Mouse (Mus musculus) liver, embryonic 14.5 days (tissue): ENCODE measurements around the gene Nkain1.

Experiments
- CTCF ChIP-seq: IDR thresholded peaks from 2 replicates; pipeline ENCODE4 v1.5.1; 2016; ENCODE audit warnings: antibody characterized with exemption, low read depth, control low read depth
- EP300 ChIP-seq: IDR thresholded peaks from 2 replicates; pipeline ENCODE4 v1.6.1; 2016; ENCODE audit warnings: antibody characterized with exemption, low read depth

GRCm38 (mm10) chr4:130574048-130574413 lies at the start of gene Nkain1:
- TF ChIP-seq CTCF (no peak), EP300 (no peak)
